Mouse (Mus musculus) fibroblast of lung, adult 2 months (primary cell): ENCODE measurements around the gene Akap6.

Experiments
- DNase-seq: peaks from one replicate; pipeline ENCODE4 v3.0.0-alpha.2; 2011; ENCODE audit warnings: low read depth

The Akap6 gene

DNA sequence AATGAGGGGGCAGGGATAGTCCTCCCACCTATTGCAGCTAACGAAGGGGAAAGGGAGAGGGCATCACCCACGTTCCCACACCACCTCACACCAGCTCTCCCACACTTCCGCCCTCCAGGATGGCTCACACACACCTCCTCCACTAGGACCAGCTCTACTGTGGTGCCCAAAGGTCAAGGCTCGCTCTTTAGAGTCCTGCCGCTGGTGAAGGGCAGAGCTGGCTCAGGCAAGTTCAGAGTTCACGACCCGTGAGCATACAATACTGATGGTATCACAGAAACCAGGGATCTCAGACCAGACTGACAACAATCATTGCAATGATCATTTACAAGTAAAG, 149.3 kb downstream of the Akap6 start:
- no peak for DNase-seq

- DNase-seq = no peak
These were observed 150.1 kb downstream of the Akap6 start for GRCm38 (mm10) chr12:52849297-52849696.

GRCm38 (mm10) chr12:52850332-52851036, 151.3 kb downstream of the Akap6 start:
- DNase-seq = no peak

- DNase-seq = no peak
These were observed 152.0 kb downstream of the Akap6 start for GRCm38 (mm10) chr12:52851221-52851620.

DNA sequence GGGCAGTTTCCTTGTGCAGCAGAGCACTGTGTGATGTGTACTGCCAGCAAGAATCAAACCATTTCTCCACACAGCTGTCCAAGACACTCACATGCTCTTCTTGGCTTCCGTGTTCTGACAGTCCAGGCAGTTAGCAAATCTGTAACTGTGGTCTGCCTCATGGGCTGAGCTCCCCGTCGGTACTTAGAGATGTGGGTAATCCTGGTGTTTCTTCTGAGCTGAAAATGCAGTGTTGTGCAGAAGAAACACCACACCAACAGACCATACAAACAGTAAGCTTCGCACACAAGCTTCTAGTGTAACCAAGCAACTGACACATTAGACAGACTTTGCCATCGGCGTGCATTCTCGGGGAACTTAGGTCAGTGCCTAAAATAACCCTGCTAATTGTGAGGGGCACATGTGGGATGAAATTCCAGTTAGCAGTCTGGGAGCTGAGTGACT, 155.1 kb downstream of the Akap6 start:
- DNase-seq = peak; percentile 40

DNA sequence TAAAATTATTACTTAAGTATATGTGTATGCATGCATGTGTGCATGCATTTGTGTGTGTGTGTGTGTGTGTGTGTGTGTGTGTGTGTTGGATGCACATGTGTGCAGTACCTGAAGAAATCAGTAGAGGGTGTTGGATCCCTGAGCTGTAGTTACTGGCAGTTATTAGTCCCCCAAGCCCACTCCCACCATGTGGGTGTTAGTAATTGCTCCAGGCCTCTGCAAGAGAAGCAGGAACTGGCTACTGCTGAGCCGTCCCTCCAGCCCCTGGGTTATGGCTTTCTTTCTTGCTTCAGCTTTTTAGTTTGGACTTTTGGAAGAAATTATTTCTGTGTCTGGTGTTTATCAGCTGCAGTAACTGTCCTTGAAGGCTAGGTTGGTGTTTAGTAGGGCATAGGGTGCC, 156.9 kb downstream of the Akap6 start:
- DNase-seq = no peak

DNA sequence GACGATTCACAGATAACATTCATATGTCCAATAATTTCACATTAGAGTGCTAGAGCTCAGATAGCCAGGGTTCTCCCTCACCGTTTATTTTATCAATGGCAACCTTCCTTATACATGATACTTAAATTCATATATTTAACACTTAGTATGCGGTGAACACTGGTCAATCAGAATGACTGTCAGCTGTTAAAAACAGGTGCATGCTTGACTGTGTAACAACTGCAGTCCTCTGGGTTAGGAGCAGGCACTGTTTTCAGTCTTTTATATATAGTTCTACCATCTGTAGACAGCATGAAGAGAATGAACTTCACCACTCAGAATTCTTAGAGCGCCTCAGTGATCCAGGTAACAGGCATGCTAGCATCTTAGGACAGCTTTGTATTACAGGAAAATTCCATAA, 158.1 kb downstream of the Akap6 start:
- DNase-seq = no peak

DNA sequence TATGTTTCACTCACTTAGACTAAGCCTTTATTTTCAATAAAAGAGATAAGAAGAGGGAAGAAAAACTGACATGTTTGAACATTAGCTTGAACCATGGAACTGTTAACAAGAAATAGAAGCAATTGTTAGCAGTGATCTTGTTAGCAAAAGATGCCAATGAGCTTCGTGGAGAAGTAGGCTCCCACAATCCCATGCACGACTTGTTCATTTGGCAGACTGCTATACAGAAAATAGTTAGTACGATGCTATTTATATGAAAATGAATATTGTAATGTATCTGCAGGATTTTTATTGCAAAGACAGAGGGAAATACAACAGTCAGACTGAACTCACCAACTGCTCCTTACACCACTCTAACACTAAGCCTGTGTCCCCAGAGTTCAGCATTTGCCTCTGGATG, 162.7 kb downstream of the Akap6 start:
- DNase-seq = no peak

DNA sequence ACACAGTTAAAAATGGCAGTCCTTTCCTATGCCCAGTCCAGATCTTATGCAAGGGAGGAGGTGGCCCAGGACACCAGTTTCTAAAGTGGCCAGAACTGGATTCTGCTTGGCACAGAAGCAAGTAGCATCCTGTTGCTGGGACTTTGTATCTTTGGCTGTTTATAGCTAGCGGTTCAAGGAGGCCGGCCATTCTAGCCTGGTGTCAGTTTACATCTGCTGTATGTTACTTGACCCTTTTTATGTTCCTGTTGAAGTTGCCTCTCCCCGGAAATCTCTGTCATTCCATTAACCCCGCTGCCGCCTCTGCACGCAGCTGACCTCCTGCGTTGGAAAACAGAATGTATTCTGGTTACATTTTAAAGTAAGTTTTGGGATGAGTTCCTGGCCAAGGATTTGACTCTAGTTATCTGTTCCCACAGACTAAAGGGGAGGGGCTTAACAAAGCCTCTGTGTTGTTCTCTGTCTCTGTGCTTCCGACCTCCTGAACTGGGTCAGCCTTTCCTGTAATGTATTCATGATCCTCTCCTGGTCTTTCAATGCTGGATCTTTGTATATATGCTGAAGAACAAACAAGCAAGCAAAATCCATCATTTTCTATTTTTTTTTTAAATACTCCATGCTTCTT, 168.9 kb downstream of the Akap6 start:
- DNase-seq = no peak

- no peak for DNase-seq
These were observed 172.4 kb downstream of the Akap6 start for GRCm38 (mm10) chr12:52871604-52872003.

GRCm38 (mm10) chr12:52874332-52874923, 175.2 kb downstream of the Akap6 start:
- no peak for DNase-seq

DNA sequence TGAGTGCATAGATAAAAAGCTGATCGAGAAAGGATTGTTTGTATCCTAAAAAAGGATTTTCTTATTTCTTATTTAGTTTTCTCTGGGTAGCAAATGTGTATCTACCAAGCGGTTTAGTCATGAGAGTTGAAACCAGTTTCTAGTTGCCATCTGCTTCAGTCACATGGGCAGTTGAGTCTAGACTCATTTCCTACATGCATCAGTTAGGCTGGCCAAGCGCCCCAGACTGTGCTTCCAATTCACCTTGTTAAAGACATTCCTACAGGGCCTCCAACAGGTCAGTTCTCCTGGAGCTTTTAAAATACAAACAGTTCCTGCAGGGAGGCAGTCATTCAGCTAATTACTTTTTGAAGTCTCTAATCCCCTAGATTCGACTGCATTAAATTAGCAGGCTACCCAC, 176.9 kb downstream of the Akap6 start:
- DNase-seq = peak; percentile 34

- no peak for DNase-seq
These were observed 178.0 kb downstream of the Akap6 start for GRCm38 (mm10) chr12:52876978-52877769.

DNA sequence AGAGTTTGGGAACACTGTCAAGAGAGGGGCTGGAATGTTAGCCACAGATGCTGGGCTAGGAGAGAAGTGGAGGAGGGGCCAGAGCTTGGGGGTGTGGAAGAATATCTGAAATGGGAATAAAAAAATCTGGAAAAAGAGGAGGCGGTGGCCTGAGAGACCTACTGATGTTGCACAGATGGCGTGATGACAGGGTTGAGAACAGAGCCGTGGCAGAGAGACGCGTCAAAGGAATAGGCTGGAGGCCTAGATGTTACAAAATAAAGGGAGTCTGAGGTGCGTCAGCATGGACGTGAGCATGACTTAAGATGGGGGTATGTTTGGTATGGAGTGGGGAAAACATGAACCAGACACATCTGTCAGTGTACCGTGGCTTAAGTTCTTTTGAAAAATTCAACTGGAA, 180.1 kb downstream of the Akap6 start:
- peak; percentile 36 for DNase-seq

GRCm38 (mm10) chr12:52892519-52892918, 193.3 kb downstream of the Akap6 start:
- DNase-seq = no peak

GRCm38 (mm10) chr12:52893656-52894405, 194.6 kb downstream of the Akap6 start:
- peak; percentile 59 for DNase-seq

DNA sequence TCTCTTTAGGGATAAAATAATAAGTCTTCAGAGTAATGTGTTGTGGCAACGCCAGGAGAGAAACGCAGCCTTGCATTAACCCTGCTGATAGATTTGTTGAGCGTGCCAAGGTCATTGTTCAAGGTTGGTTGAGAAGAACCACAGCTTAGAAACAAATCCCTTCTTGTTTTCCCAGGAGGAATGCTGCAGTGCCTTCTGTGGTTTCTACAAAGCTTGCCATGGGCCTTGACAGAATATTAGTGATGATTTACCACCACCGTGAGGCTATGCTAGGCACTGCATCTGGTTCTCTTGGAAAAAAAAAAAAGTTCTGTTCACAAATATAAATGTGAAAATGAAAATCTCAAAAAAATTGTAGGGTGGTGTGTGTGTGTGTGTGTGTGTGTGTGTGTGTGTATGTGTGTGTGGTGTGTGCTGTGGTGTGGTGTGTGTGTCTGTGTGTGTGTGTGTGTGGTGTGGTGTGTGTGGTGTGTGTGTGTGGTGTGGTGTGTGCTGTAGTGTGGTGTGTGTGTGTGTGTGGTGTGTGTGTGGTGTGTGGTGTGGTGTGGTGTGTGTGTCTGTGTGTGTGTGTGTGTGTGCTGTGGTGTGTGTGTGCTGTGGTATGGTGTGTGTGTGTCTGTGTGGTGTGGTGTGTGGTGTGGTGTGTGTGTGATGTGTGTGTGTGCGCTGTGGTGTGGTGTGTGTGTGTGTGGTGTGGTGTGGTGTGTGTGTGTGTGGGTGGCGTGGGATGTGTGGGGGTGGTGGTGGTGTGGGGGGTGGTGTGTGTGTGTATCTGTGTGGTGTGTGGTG, 196.7 kb downstream of the Akap6 start:
- DNase-seq = peak; percentile 74

GRCm38 (mm10) chr12:52896785-52897184, 197.6 kb downstream of the Akap6 start:
- no peak for DNase-seq

GRCm38 (mm10) chr12:52898130-52898529, 198.9 kb downstream of the Akap6 start:
- DNase-seq = no peak

DNA sequence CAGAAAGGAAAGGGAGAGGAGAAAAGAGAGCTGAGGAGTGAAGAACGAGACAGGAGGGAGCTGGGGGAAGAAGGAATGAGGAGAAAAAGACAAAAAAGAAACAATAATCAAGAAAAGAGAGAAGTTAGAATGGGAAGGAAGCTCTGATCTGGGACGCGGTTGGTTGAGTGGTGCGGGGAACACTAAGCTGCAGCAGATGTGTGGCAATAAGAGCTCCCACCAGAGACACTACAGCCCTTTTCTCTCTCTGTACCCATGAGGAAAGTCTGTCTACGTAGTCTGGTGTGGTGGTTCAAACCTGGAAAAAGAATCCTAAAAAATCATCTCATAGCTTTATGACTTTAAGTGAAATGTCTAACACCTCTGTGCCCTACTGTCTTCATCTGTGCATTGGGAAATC, 204.9 kb downstream of the Akap6 start:
- DNase-seq = no peak

GRCm38 (mm10) chr12:52908448-52909066, 209.4 kb downstream of the Akap6 start:
- DNase-seq = no peak
